Mouse (Mus musculus) hindbrain, embryonic 14.5 days (tissue): ENCODE results near the gene Dppa3. TPM values are rescaled to one million over a fixed set of nuclear protein-coding genes. Genes with fewer than 3 reads are reported as not detected.
"Not testable (repeated sequence)": the region's sequence is repeated elsewhere in the genome, so short reads cannot be mapped to it uniquely, and the experiment has no call there.

ENCODE experiments used
- ATAC-seq: fragments of 200-750 bp; cut with Nextera tagmentation; 2 replicates; pipeline ENCODE4 v1.8.0; 2017; ENCODE audit warnings: moderate number of reproducible peaks, mild to moderate bottlenecking, moderate TSS enrichment, moderate library complexity; ENCODE audit not compliant: low FRiP score
- DNase-seq: peaks from one replicate; pipeline ENCODE4 v3.0.0-alpha.2; 2015; ENCODE audit warnings: low spot score
- H3K27ac ChIP-seq: fragments of 300-500 bp; sonication (generic); 2 replicates; pipeline ENCODE4 v1.5.1; 2014; ENCODE audit warnings: mild to moderate bottlenecking, moderate library complexity
- H3K27me3 ChIP-seq: fragments of 300-500 bp; sonication (generic); 2 replicates; pipeline ENCODE4 v1.6.1; 2014; ENCODE audit warnings: mild to moderate bottlenecking, low read length, mixed read lengths; ENCODE audit not compliant: control insufficient read depth, insufficient read depth
- H3K36me3 ChIP-seq: fragments of 300-500 bp; sonication (generic); replicated peaks from 2 replicates; pipeline ENCODE4 v1.6.1; 2014; ENCODE audit not compliant: control insufficient read depth, insufficient read depth
- H3K4me1 ChIP-seq: fragments of 300-500 bp; sonication (generic); replicated peaks from 2 replicates; pipeline ENCODE4 v1.6.1; 2014; ENCODE audit warnings: antibody characterized with exemption, low read length, mixed read lengths; ENCODE audit not compliant: control insufficient read depth, insufficient read depth
- H3K4me2 ChIP-seq: fragments of 300-500 bp; sonication (generic); replicated peaks from 2 replicates; pipeline ENCODE4 v1.6.1; 2014; ENCODE audit warnings: mild to moderate bottlenecking, moderate library complexity
- H3K4me3 ChIP-seq: fragments of 300-500 bp; sonication (generic); replicated peaks from 2 replicates; pipeline ENCODE4 v1.5.1; 2014; ENCODE audit warnings: mild to moderate bottlenecking, low read length
- H3K9ac ChIP-seq: fragments of 300-500 bp; sonication (generic); 2 replicates; pipeline ENCODE4 v1.6.1; 2014
- H3K9me3 ChIP-seq: fragments of 300-500 bp; sonication (generic); 2 replicates; pipeline ENCODE4 v1.6.1; 2016; ENCODE audit warnings: low read length; ENCODE audit not compliant: control insufficient read depth
- WGBS: fragments of 180-500 bp; shearing (Covaris S2); extraction: QIAGEN DNeasy Blood & Tissue Kit; methylation state at CpG from one replicate; pipeline ENCODE4 v1.1.7; 2014; 5-methylcytosine and 5-hydroxymethylcytosine counted together
- polyA plus RNA-seq: library from polyadenylated mRNA; unstranded; fragments of >200 nt; fragmentation: Nextera tagmentation; extraction: Ambion mirVana; gene quantifications from 2 replicates; pipeline ENCODE4 v1.2.1, GENCODE M21; 2014

Gene Dppa3
- polyA plus RNA-seq, 1 experiment from 2014 or later, result not detected

DNA sequence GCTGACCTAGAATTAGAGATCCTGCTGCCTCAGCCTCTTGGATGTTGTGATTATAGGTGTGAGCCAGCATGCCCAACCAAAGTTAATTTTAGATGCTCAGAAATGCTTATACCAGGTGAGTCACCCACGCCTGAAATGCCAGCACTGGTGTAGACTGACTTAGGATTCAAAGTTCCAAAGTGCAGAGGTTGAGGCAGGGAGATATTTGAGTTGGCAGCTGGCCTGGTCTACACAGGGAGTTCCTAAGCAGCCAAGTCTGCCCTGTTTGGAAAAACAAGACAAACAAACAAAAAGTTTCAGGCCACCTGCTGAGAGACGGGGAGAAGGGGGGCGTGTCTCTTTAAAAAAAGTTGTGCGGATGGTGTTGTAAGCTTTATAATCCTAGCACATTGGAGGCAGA is 1.1 kb upstream of the Dppa3 start:
- H3K27ac ChIP-seq, result no peak overlapping the region
- H3K36me3 ChIP-seq, result no peaks in the 10 kb centered on the region
- no peaks in the 10 kb centered on the region for H3K4me1 ChIP-seq
- H3K4me2 ChIP-seq, result no peak overlapping the region
- WGBS, result 83% methylated on average over 4 of the region's 4 CpGs
- H3K4me3 ChIP-seq, result no peak overlapping the region
- ATAC-seq (no peak), DNase-seq (no peak)
- H3K9me3 ChIP-seq, result no peaks in the 10 kb centered on the region
- H3K27me3 ChIP-seq, result no peaks in the 10 kb centered on the region
- H3K9ac ChIP-seq, result no peak overlapping the region

- no peaks in the 10 kb centered on the region for H3K27me3 ChIP-seq
- H3K27ac ChIP-seq, result no peak overlapping the region
- H3K4me2 ChIP-seq, result peak overlapping the region; percentile 36
- no peak for DNase-seq
- H3K9ac ChIP-seq, result no peak overlapping the region
- ATAC-seq, result no peak
- H3K36me3 ChIP-seq, result no peaks in the 10 kb centered on the region
- no peaks in the 10 kb centered on the region for H3K9me3 ChIP-seq
- 44% methylated on average over 20 of the region's 20 CpGs for WGBS
- H3K4me3 ChIP-seq, result no peak overlapping the region
- H3K4me1 ChIP-seq, result no peaks in the 10 kb centered on the region
Measured at GRCm38 (mm10) chr6:122627469-122628108, 1.4 kb downstream of the Dppa3 start.

GRCm38 (mm10) chr6:122633411-122633810 is 7.2 kb downstream of the Dppa3 start:
- Histone ChIP-seq H3K36me3 (no peaks in the 10 kb centered on the region), H3K4me2 (no peak overlapping the region), H3K9me3 (no peaks in the 10 kb centered on the region), H3K9ac (no peak overlapping the region), H3K27ac (no peak overlapping the region), H3K27me3 (no peaks in the 10 kb centered on the region), H3K4me3 (no peak overlapping the region), H3K4me1 (no peaks in the 10 kb centered on the region)
- ATAC-seq (no peak), DNase-seq (no peak)
- 59% methylated on average over 9 of the region's 9 CpGs for WGBS

GRCm38 (mm10) chr6:122635315-122635714 is 9.1 kb downstream of the Dppa3 start:
- ATAC-seq (no peak), DNase-seq (no peak)
- H3K36me3 ChIP-seq, result no peaks in the 10 kb centered on the region
- H3K9me3 ChIP-seq, result no peaks in the 10 kb centered on the region
- H3K27me3 ChIP-seq, result no peaks in the 10 kb centered on the region
- no peak overlapping the region for H3K4me2 ChIP-seq
- H3K27ac ChIP-seq, result no peak overlapping the region
- no peak overlapping the region for H3K9ac ChIP-seq
- H3K4me1 ChIP-seq, result no peaks in the 10 kb centered on the region
- 88% methylated on average over 7 of the region's 7 CpGs for WGBS
- H3K4me3 ChIP-seq, result no peak overlapping the region

DNA sequence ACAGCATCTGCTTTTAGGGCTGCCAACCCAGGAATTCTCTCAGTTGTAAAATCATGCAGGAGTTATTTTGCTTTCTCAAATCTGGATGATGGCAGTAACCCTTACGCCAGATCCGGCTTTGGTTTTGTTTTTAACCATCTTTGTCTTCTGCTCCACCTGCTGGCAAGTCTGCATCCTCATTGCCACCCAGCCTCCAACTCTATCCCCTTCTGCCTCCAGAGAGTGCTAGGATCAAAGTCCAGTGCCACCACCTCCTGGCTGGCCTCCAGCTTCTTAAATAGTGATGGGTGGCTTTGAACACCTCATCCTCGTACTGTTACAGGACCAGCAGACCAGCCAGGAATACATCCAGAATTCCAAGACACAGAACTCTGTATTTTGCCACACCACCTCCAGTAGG is 10.5 kb downstream of the Dppa3 start:
- whole genome bisulfite sequencing, result 79% methylated on average over 3 of the region's 3 CpGs
- DNase-seq (no peak), ATAC-seq (no peak)
- no peaks in the 10 kb centered on the region for H3K4me1 ChIP-seq
- H3K36me3 ChIP-seq, result no peaks in the 10 kb centered on the region
- H3K27me3 ChIP-seq, result no peaks in the 10 kb centered on the region
- H3K9ac ChIP-seq, result no peak overlapping the region
- no peak overlapping the region for H3K4me2 ChIP-seq
- no peak overlapping the region for H3K4me3 ChIP-seq
- H3K27ac ChIP-seq, result no peak overlapping the region
- H3K9me3 ChIP-seq, result no peaks in the 10 kb centered on the region

DNA sequence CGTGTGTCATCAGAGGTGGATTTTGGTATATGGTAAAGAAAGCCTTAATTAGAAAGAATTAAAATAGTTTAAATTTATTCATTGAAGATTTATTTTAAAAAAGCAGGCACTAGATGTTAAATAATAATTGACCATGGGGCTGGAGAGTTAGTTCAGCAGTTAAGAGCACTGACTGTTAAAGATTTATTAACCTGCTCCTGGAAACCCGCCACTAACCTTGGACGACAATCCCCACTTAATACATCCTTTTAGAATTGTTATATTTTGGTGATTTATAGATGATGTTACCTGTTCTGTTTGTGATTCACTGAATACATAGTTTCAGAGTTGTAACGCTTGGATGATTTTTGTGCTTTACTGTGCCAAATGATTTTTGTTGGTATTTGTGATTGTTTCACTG is 11.4 kb downstream of the Dppa3 start:
- H3K4me2 ChIP-seq, H3K9me3 ChIP-seq, DNase-seq, H3K4me1 ChIP-seq, H3K27ac ChIP-seq, ATAC-seq, H3K4me3 ChIP-seq, H3K27me3 ChIP-seq, H3K36me3 ChIP-seq, H3K9ac ChIP-seq: not testable (repeated sequence)
- 89% methylated on average over 4 of the region's 4 CpGs for WGBS

GRCm38 (mm10) chr6:122644196-122644595 is 18.0 kb downstream of the Dppa3 start:
- 91% methylated on average over 18 of the region's 21 CpGs for WGBS

DNA sequence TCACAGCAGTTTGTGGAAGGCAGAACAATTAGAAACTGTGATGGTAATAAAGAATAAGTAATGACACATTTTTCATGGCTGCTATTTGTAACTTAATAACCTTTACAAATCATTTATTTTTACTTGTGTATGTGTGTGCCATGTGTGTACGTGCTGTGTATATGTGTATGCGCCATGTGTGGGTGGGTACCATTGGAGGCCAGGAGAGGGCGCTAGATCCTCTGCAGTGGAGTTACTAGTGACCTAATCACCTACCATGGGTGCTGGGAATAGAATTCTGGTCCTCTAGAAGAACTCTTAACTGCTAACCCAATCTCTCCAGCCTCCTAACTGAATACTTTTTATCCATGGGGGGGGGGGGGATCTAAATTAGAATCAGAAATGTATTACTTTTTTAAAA is 23.7 kb downstream of the Dppa3 start:
- no peak for ATAC-seq
- Histone ChIP-seq H3K4me1 (no peaks in the 10 kb centered on the region), H3K9me3 (no peaks in the 10 kb centered on the region)

More at GRCm38 (mm10) chr6:122644196-122644595, 18.0 kb downstream of the Dppa3 start:
- ATAC-seq, DNase-seq, H3K9ac ChIP-seq, H3K36me3 ChIP-seq, H3K4me1 ChIP-seq, H3K4me3 ChIP-seq, H3K27me3 ChIP-seq, H3K4me2 ChIP-seq, H3K27ac ChIP-seq, H3K9me3 ChIP-seq: not testable (repeated sequence)

GRCm38 (mm10) chr6:122650398-122650980 is 24.3 kb downstream of the Dppa3 start:
- H3K9ac ChIP-seq, result no peak overlapping the region
- no peak for DNase-seq
- no peak overlapping the region for H3K27ac ChIP-seq
- H3K36me3 ChIP-seq, result no peaks in the 10 kb centered on the region
- no peak overlapping the region for H3K4me3 ChIP-seq
- WGBS, result 69% methylated on average over 5 of the region's 5 CpGs
- no peaks in the 10 kb centered on the region for H3K4me1 ChIP-seq
- H3K4me2 ChIP-seq, result no peak overlapping the region
- H3K9me3 ChIP-seq, result no peaks in the 10 kb centered on the region
- H3K27me3 ChIP-seq, result no peaks in the 10 kb centered on the region
- ATAC-seq, result no peak

More for the DNA sequence above, 23.7 kb downstream of the Dppa3 start:
- Histone ChIP-seq H3K36me3 (no peaks in the 10 kb centered on the region), H3K27me3 (no peaks in the 10 kb centered on the region), H3K9ac (no peak overlapping the region), H3K4me2 (no peak overlapping the region), H3K4me3 (no peak overlapping the region), H3K27ac (no peak overlapping the region)
- WGBS, result 75% methylated on average over 3 of the region's 3 CpGs
- DNase-seq, result no peak
